Mouse (Mus musculus) embryonic fibroblast, embryonic 13.5 days (primary cell): ENCODE measurements around the gene L3mbtl3.

Experiments used
- CTCF ChIP-seq: IDR thresholded peaks from 2 replicates; pipeline ENCODE4 v1.5.1; 2011; ENCODE audit warnings: mild to moderate bottlenecking, control low read depth, low read length, moderate library complexity, borderline replicate concordance; ENCODE audit not compliant: insufficient read depth
- POLR2A ChIP-seq: IDR thresholded peaks from 2 replicates; pipeline ENCODE4 v1.6.1; 2011; ENCODE audit warnings: low read depth, mild to moderate bottlenecking, control low read depth, low read length, moderate library complexity

DNA sequence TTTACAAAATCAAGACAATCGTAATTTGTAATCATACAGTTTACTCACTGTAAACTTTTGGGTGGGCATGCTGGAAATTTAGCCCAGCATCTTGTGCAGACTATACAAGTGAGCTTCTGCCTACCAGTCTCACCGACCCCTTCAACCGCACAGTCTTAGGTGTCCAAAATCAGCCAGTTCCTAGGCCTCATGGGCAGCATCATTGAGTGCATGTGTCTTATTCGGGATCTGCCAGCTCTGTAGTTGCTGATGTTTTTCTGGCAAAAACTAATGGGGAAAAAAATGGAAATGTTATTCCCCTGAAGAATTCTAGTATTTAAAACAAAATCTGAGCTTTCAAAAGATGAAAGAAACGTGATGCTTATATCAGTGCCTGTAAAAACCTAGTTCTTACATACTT is 149.5 kb downstream of the L3mbtl3 start:
- TF ChIP-seq POLR2A, result no peak
- no peak for TF ChIP-seq CTCF
